Mouse (Mus musculus) telencephalon, adult 2 months (tissue): Measurements from ENCODE around the gene Olfr124.

Experiments used
- DNase-seq: peaks from one replicate; pipeline ENCODE4 v3.0.0-alpha.2; 2011; ENCODE audit warnings: low read depth, low spot score

The Olfr124 gene

GRCm38 (mm10) chr17:37799588-37799987 lies at the start of gene Olfr124:
Olfr124 (plus strand) TSS chr17:37799888.
- no peak for DNase-seq

GRCm38 (mm10) chr17:37768307-37768706 lies 31.4 kb upstream of the Olfr124 start, which contains the start of gene Olfr122:
Olfr122 (plus strand) TSS chr17:37768607.
- no peak for DNase-seq

GRCm38 (mm10) chr17:37793229-37793628 lies 6.5 kb upstream of the Olfr124 start, which contains the start of gene Olfr123:
Olfr123 (plus strand) TSS chr17:37793529.
- no peak for DNase-seq

- DNase-seq, result no peak
Observed at GRCm38 (mm10) chr17:37832649-37833048, 33.0 kb downstream of the Olfr124 start, which contains the start of gene Olfr125. Olfr125 (plus strand) TSS chr17:37832949.

GRCm38 (mm10) chr17:37847183-37847582 lies 47.5 kb downstream of the Olfr124 start, which contains the start of gene Olfr126:
Olfr126 (plus strand) TSS chr17:37847483.
- DNase-seq, result no peak
